Mouse (Mus musculus) hematopoietic multipotent progenitor cell, adult 10-12 weeks (in vitro differentiated cells): ENCODE measurements around the gene Crxos. TPM values are rescaled to one million over a fixed set of nuclear protein-coding genes. Genes with fewer than 3 reads are reported as not detected.

ENCODE experiments used
- polyA plus RNA-seq: library from polyadenylated mRNA; stranded (reverse); fragments of >175 nt; gene quantifications from 2 replicates; pipeline ENCODE4 v1.2.3, GENCODE M21; 2012; ENCODE audit warnings: low replicate concordance

The Crxos gene
- polyA plus RNA-seq, result not detected in 2 replicates

GRCm38 (mm10) chr7:15882317-15882716 is at the start of gene Crxos:
TSS of gene Crxos (plus strand) at chr7:15882617.

GRCm38 (mm10) chr7:15839578-15839977 is 42.8 kb upstream of the Crxos start, which contains the start of gene Obox6:
TSS of gene Obox6 (minus strand) at chr7:15839678.

GRCm38 (mm10) chr7:15879756-15880155 is 2.7 kb upstream of the Crxos start, which contains the start of gene Crx:
TSS of gene Crx (minus strand) at chr7:15879968.

GRCm38 (mm10) chr7:15922220-15922773 is 39.9 kb downstream of the Crxos start, which contains the start of gene Selenow:
TSS of gene Selenow (minus strand) at chr7:15922402.

GRCm38 (mm10) chr7:15945721-15946536 is 63.5 kb downstream of the Crxos start, which contains the start of gene Nop53:
TSS of gene Nop53 (minus strand) at chr7:15946074.

Other genes starting within 250 kb of the Crxos start
- not detected in 2 replicates for gene Obox3, start 242.7 kb upstream of the Crxos start, polyA plus RNA-seq
- not detected in 2 replicates for gene Obox5, start 132.5 kb upstream of the Crxos start, polyA plus RNA-seq
- not detected in 2 replicates for gene Obox6, start 42.9 kb upstream of the Crxos start, polyA plus RNA-seq
- gene Crx, start 2.6 kb upstream of the Crxos start, polyA plus RNA-seq, result not detected in 2 replicates
- 96.0 and 751 TPM in 2 replicates for gene Selenow, start 39.8 kb downstream of the Crxos start, polyA plus RNA-seq
- 567 and 832 TPM in 2 replicates for gene Nop53, start 63.5 kb downstream of the Crxos start, polyA plus RNA-seq
- 1.5 and 4.8 TPM in 2 replicates for gene Ehd2, start 85.0 kb downstream of the Crxos start, polyA plus RNA-seq
- 162 and 369 TPM in 2 replicates for gene Bicra, start 165.3 kb downstream of the Crxos start, polyA plus RNA-seq
- gene Zfp541, start 179.2 kb downstream of the Crxos start, polyA plus RNA-seq, result 0.51 TPM in 1 of 2 replicates, not detected in the other
- gene Napa, start 215.8 kb downstream of the Crxos start, polyA plus RNA-seq, result 107 and 182 TPM in 2 replicates
- gene Kptn, start 237.3 kb downstream of the Crxos start, polyA plus RNA-seq, result 18.1 and 30.7 TPM in 2 replicates
- gene Slc8a2, start 247.2 kb downstream of the Crxos start, polyA plus RNA-seq, result 0.44 and 0.93 TPM in 2 replicates